In the genomic region with DNA sequence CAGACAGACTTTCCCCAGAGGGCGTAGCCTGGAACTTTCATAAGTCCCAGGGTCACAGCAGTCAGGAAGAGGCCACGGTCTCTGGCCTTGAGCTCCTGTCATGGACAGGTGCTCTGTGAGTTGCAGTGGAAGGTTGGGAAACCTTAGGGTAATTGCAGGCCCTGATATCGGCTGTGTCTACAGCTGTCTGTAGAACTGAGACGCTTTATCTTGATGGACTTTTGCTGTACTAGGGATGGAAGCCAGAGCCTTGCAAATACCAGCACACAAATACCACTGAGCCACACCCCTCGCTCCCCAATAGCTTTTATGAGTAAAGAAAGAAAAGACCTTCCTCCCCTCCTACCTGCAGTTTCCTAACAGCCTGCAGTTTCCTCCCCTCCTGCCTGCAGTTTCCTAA, we compare ENCODE assay signal across 10 mouse cellular contexts. TPM values are rescaled to one million over a fixed set of nuclear protein-coding genes. Genes with fewer than 3 reads are reported as not detected.
A peak's percentile ranks its signal among the peaks of the same experiment; 100 is the strongest.
DNase-seq lines count a peak whose midpoint lies in the region; ATAC-seq and TF ChIP-seq lines count a peak whose summit lies in the region.
"Had no signal": no experiment of that assay in that cellular context is flagged by ENCODE, and none has a peak within 500 bp of the region (broad histone marks: within the 10 kb centered on the region; RNA-seq: fewer than 3 reads in every experiment).

No protein-coding gene starts in this region.

- no peaks in the 10 kb centered on the region for H3K27me3 ChIP-seq in kidney, embryonic 16.5 days (ENCODE audit: insufficient read depth, low read length)
- H3K27me3 ChIP-seq in embryonic facial prominence, embryonic 13.5 days, result no peaks in the 10 kb centered on the region
- no peaks in the 10 kb centered on the region for H3K27me3 ChIP-seq in small intestine, adult 2 months (ENCODE audit: control insufficient read depth, insufficient read depth, low read length)
- H3K27me3 ChIP-seq: heart, embryonic 13.5 days had no signal

- no peak for TF ChIP-seq CTCF in small intestine, adult 2 months (IDR thresholded peaks at IDR 0.05; ENCODE audit: extremely low read depth, insufficient read length, insufficient replicate concordance, low read depth, low read length)

- ATAC-seq in kidney, embryonic 16.5 days (ENCODE audit: low FRiP score, low TSS enrichment), result no peak
- no peak for ATAC-seq in embryonic facial prominence, embryonic 13.5 days (ENCODE audit: insufficient number of reproducible peaks, insufficient read depth, low FRiP score, low TSS enrichment, low read depth)

- peaks cover 32% of the 10 kb centered on the region for H3K4me1 ChIP-seq in kidney, embryonic 16.5 days (ENCODE audit: insufficient read depth, low read length)
- peaks cover 75% of the 10 kb centered on the region for H3K4me1 ChIP-seq in embryonic facial prominence, embryonic 13.5 days
- peaks cover 37% of the 10 kb centered on the region for H3K4me1 ChIP-seq in small intestine, adult 2 months (ENCODE audit: control insufficient read depth, insufficient read depth, insufficient read length, low read length)

- peak overlapping the region; percentile 67 for H3K27ac ChIP-seq in kidney, embryonic 16.5 days (ENCODE audit: low read length)
- peak overlapping the region; percentile 95 for H3K27ac ChIP-seq in embryonic facial prominence, embryonic 13.5 days
- H3K27ac ChIP-seq in small intestine, adult 2 months (ENCODE audit: insufficient read depth, low read depth, low read length), result peak overlapping the region; percentile 92

- DNase-seq in kidney, postnatal 25 days, result no peak
- DNase-seq in liver, result peak; percentile 32
- no peak for DNase-seq in spleen, postnatal 36 days (ENCODE audit: low spot score in 2 of 2)
- no peak for DNase-seq in left cerebral cortex, adult 8-10 months (ENCODE audit: low spot score in 2 of 2)
- DNase-seq in spleen, postnatal 14 days (ENCODE audit: low spot score in 2 of 2), result no peak
- DNase-seq: layer of hippocampus, adult 9-11 months had no signal

- no peak overlapping the region for H3K4me3 ChIP-seq in kidney, embryonic 16.5 days (ENCODE audit: low read length)
- H3K4me3 ChIP-seq in embryonic facial prominence, embryonic 13.5 days, result no peak overlapping the region
- H3K4me3 ChIP-seq in small intestine, adult 2 months (ENCODE audit: low read depth, low read length), result no peak overlapping the region
- H3K4me3 ChIP-seq: heart, embryonic 13.5 days had no signal

- H3K9me3 ChIP-seq in kidney, embryonic 16.5 days (ENCODE audit: low read length), result peaks cover 3% of the 10 kb centered on the region; the same call in 1 of the 2 replicates
- peaks cover 10% of the 10 kb centered on the region; the same call in 1 of the 2 replicates for H3K9me3 ChIP-seq in embryonic facial prominence, embryonic 13.5 days

- no peaks in the 10 kb centered on the region for H3K36me3 ChIP-seq in kidney, embryonic 16.5 days (ENCODE audit: insufficient read depth, low read length)
- peaks cover 7% of the 10 kb centered on the region; the same call in 1 of the 2 replicates for H3K36me3 ChIP-seq in embryonic facial prominence, embryonic 13.5 days
- H3K36me3 ChIP-seq in small intestine, adult 2 months (ENCODE audit: control insufficient read depth, insufficient read depth, low read length), result no peaks in the 10 kb centered on the region

- no peak overlapping the region for H3K4me2 ChIP-seq in kidney, embryonic 16.5 days (replicated peaks; ENCODE audit: low read depth, low read length)
- H3K4me2 ChIP-seq in embryonic facial prominence, embryonic 13.5 days, result no peak overlapping the region
- H3K4me2 ChIP-seq: heart, embryonic 13.5 days had no signal

- 70% methylated on average over 5 of the region's 5 CpGs for WGBS in kidney, embryonic 16.5 days
- 68% methylated on average over 5 of the region's 5 CpGs for whole genome bisulfite sequencing in embryonic facial prominence, embryonic 13.5 days
- WGBS in small intestine, adult 2 months, result 30% methylated on average over 5 of the region's 5 CpGs

- TF ChIP-seq POLR2A in small intestine, adult 2 months (IDR thresholded peaks at IDR 0.05; ENCODE audit: low read depth, low read length), result no peak

- H3K9ac ChIP-seq in kidney, embryonic 16.5 days (replicated peaks; ENCODE audit: low read length), result no peak overlapping the region; the same call in 1 of the 2 replicates
- H3K9ac ChIP-seq in embryonic facial prominence, embryonic 13.5 days, result no peak overlapping the region
- H3K9ac ChIP-seq: heart, embryonic 13.5 days had no signal

RNA-seq across cellular contexts. Expression of a gene that starts 34.2 kb away (rescaled TPM):
- 5.9 and 7.0 TPM in 2 replicates for polyA plus RNA-seq in kidney, embryonic 16.5 days (2015; fragmentation: Nextera tagmentation; extraction: Ambion mirVana)
- polyA plus RNA-seq in embryonic facial prominence, embryonic 13.5 days (2015; fragmentation: Nextera tagmentation; extraction: Ambion mirVana), result 5.6 and 6.2 TPM in 2 replicates
- polyA plus RNA-seq in small intestine, adult 2 months (2012; rRNA removed), result 1.7 and 3.1 TPM in 2 replicates
- total RNA-seq in left cerebral cortex, adult 8-10 months (2022), result 10 to 100 TPM; 10.2 to 19.4 (median 12.9) TPM

RNA-seq across cellular contexts. Expression of a gene that starts 34.4 kb away (rescaled TPM):
- polyA plus RNA-seq in kidney, embryonic 16.5 days (2015; fragmentation: Nextera tagmentation; extraction: Ambion mirVana), result 158 and 162 TPM in 2 replicates
- polyA plus RNA-seq in embryonic facial prominence, embryonic 13.5 days (2015; fragmentation: Nextera tagmentation; extraction: Ambion mirVana), result 147 and 162 TPM in 2 replicates
- 53.2 and 91.9 TPM in 2 replicates for polyA plus RNA-seq in small intestine, adult 2 months (2012; rRNA removed)
- total RNA-seq in left cerebral cortex, adult 8-10 months (2022), result 10 to 100 TPM; 63.3 to 69.9 (median 64.2) TPM

RNA-seq across cellular contexts. Expression of a gene that starts 53.8 kb away (rescaled TPM):
- polyA plus RNA-seq in kidney, embryonic 16.5 days (2015; fragmentation: Nextera tagmentation; extraction: Ambion mirVana), result 26.3 and 27.3 TPM in 2 replicates
- 22.2 and 26.4 TPM in 2 replicates for polyA plus RNA-seq in embryonic facial prominence, embryonic 13.5 days (2015; fragmentation: Nextera tagmentation; extraction: Ambion mirVana)
- 7.8 and 15.2 TPM in 2 replicates for polyA plus RNA-seq in small intestine, adult 2 months (2012; rRNA removed)
- 10 to 100 TPM; 17.6 to 21.2 (median 19.5) TPM for total RNA-seq in left cerebral cortex, adult 8-10 months (2022)
